ENCODE assay signal across 7 mouse cellular contexts in genomic region chr14:118236886-118237289, GRCm38 (mm10). TPM values are rescaled to one million over a fixed set of nuclear protein-coding genes. Genes with fewer than 3 reads are reported as not detected.
A peak's percentile ranks its signal among the peaks of the same experiment; 100 is the strongest.
DNase-seq lines count a peak whose midpoint lies in the region; ATAC-seq and TF ChIP-seq lines count a peak whose summit lies in the region.

Sox21 (minus strand) TSS chr14:118237030.

- peak within 1 kb of the TSS; percentile 83 for H3K4me3 ChIP-seq in E14TG2a.4 (replicated peaks; ENCODE audit: low read length)
- H3K4me3 ChIP-seq in embryonic facial prominence, embryonic 14.5 days (ENCODE audit: low read depth, low read length) = peak within 1 kb of the TSS; percentile 58
- H3K4me3 ChIP-seq in hindbrain, embryonic 11.5 days (ENCODE audit: low read depth, low read length) = peak within 1 kb of the TSS; percentile 74
- peak within 1 kb of the TSS; percentile 40 for H3K4me3 ChIP-seq in left cerebral cortex, adult 2 months
- H3K4me3 ChIP-seq in stomach, embryonic 14.5 days (ENCODE audit: low read depth, low read length) = peak within 1 kb of the TSS; percentile 52

- H3K27ac ChIP-seq in embryonic facial prominence, embryonic 14.5 days (replicated peaks; ENCODE audit: low read depth, low read length) = peak within 1 kb of the TSS; percentile 63; the same call in 1 of the 2 replicates
- peak within 1 kb of the TSS; percentile 89 for H3K27ac ChIP-seq in hindbrain, embryonic 11.5 days (ENCODE audit: low read depth, low read length)
- H3K27ac ChIP-seq in left cerebral cortex, adult 2 months = peak within 1 kb of the TSS; percentile 28; the same call in 1 of the 2 replicates
- H3K27ac ChIP-seq in stomach, embryonic 14.5 days (ENCODE audit: low read length) = peak within 1 kb of the TSS; percentile 91

- H3K9ac ChIP-seq in embryonic facial prominence, embryonic 14.5 days (ENCODE audit: low read depth, low read length) = peak within 1 kb of the TSS; percentile 60
- peak within 1 kb of the TSS; percentile 87 for H3K9ac ChIP-seq in hindbrain, embryonic 11.5 days (ENCODE audit: low read depth, low read length)
- peak within 1 kb of the TSS; percentile 60 for H3K9ac ChIP-seq in stomach, embryonic 14.5 days (replicated peaks; ENCODE audit: low read depth, low read length)

- intact Hi-C loops in left cerebral cortex, adult 2 months (cut with DNase I) = loop anchor here (1.0 to 5.0 kb wide), 2 partner anchors 150 to 199 kb away; no protein-coding TSS in a partner anchor

- 0 out of 2 replicates have a peak, but pooled peaks cover 4% of the 10 kb centered on the region for H3K36me3 ChIP-seq in E14TG2a.4 (ENCODE audit: insufficient read depth, low read length)
- H3K36me3 ChIP-seq in embryonic facial prominence, embryonic 14.5 days (ENCODE audit: control insufficient read depth, insufficient read depth, low read length) = no peaks in the 10 kb centered on the region
- H3K36me3 ChIP-seq in hindbrain, embryonic 11.5 days (ENCODE audit: control insufficient read depth, insufficient read depth, low read length) = no peaks in the 10 kb centered on the region
- no peaks in the 10 kb centered on the region for H3K36me3 ChIP-seq in stomach, embryonic 14.5 days (ENCODE audit: control insufficient read depth, insufficient read depth, low read length)

- peak; percentile 85 for ATAC-seq in embryonic facial prominence, embryonic 14.5 days (ENCODE audit: low read depth)
- ATAC-seq in hindbrain, embryonic 11.5 days (ENCODE audit: low FRiP score) = peak; percentile 80
- peak; percentile 92 for ATAC-seq in stomach, embryonic 14.5 days (ENCODE audit: insufficient number of reproducible peaks, insufficient read depth, low FRiP score, low read depth)

- H3K4me2 ChIP-seq in embryonic facial prominence, embryonic 14.5 days (ENCODE audit: low read depth, low read length) = peak within 1 kb of the TSS; percentile 92
- peak within 1 kb of the TSS; percentile 87 for H3K4me2 ChIP-seq in hindbrain, embryonic 11.5 days (replicated peaks; ENCODE audit: low read depth, low read length)
- peak within 1 kb of the TSS; percentile 80 for H3K4me2 ChIP-seq in stomach, embryonic 14.5 days (replicated peaks; ENCODE audit: low read depth, low read length)

- H3K4me1 ChIP-seq in E14TG2a.4 (replicated peaks; ENCODE audit: low read depth, low read length) = peaks cover 46% of the 10 kb centered on the region
- no peaks in the 10 kb centered on the region; the same call in 1 of the 2 replicates for H3K4me1 ChIP-seq in embryonic facial prominence, embryonic 14.5 days (ENCODE audit: control insufficient read depth, insufficient read depth, low read length)
- H3K4me1 ChIP-seq in hindbrain, embryonic 11.5 days (replicated peaks; ENCODE audit: control insufficient read depth, insufficient read depth, low read length) = no peaks in the 10 kb centered on the region; the same call in 1 of the 2 replicates
- no peaks in the 10 kb centered on the region for H3K4me1 ChIP-seq in stomach, embryonic 14.5 days (ENCODE audit: control insufficient read depth, insufficient read depth, low read length)

- no peak for TF ChIP-seq CTCF in E14TG2a.4 (conservative IDR thresholded peaks at IDR 0.05; ENCODE audit: low read length)
- TF ChIP-seq CTCF in left cerebral cortex, adult 2 months (IDR thresholded peaks at IDR 0.05) = no peak

- DNase-seq in CD4-positive, CD25-positive, alpha-beta regulatory T cell, adult 2 months (ENCODE audit: low read depth, low spot score) = peak; percentile 40
- peak; percentile 86 for DNase-seq in embryonic facial prominence, embryonic 14.5 days (ENCODE audit: low spot score)
- no peak for DNase-seq in hindbrain, embryonic 11.5 days (ENCODE audit: low spot score)
- peak; percentile 44 to 55 for DNase-seq in left cerebral cortex, adult 2 months (ENCODE audit: extremely low spot score in 1 of 2, low spot score in 2 of 2)
- DNase-seq in lung, postnatal 36 days = peak; percentile 56

- WGBS in embryonic facial prominence, embryonic 14.5 days = 1% methylated on average over 27 of the region's 34 CpGs
- under 1% methylated on average over 32 of the region's 34 CpGs for WGBS in hindbrain, embryonic 11.5 days
- under 1% methylated on average over 33 of the region's 34 CpGs for WGBS in stomach, embryonic 14.5 days

- H3K27me3 ChIP-seq in E14TG2a.4 (ENCODE audit: insufficient read depth, low read length) = peaks cover 63% of the 10 kb centered on the region
- H3K27me3 ChIP-seq in embryonic facial prominence, embryonic 14.5 days (replicated peaks; ENCODE audit: control insufficient read depth, insufficient read depth, low read length) = peaks cover 82% of the 10 kb centered on the region
- H3K27me3 ChIP-seq in hindbrain, embryonic 11.5 days (ENCODE audit: control insufficient read depth, insufficient read depth, low read length) = peaks cover 24% of the 10 kb centered on the region
- peaks cover 33% of the 10 kb centered on the region for H3K27me3 ChIP-seq in stomach, embryonic 14.5 days (ENCODE audit: control insufficient read depth, insufficient read depth, low read length)

- H3K9me3 ChIP-seq in E14TG2a.4 (ENCODE audit: low read length) = no peaks in the 10 kb centered on the region
- no peaks in the 10 kb centered on the region for H3K9me3 ChIP-seq in embryonic facial prominence, embryonic 14.5 days (ENCODE audit: control insufficient read depth, low read length)
- no peaks in the 10 kb centered on the region for H3K9me3 ChIP-seq in hindbrain, embryonic 11.5 days (ENCODE audit: control insufficient read depth, low read length)
- H3K9me3 ChIP-seq in stomach, embryonic 14.5 days (ENCODE audit: control insufficient read depth, low read depth, low read length) = no peaks in the 10 kb centered on the region

RNA-seq across cellular contexts. Expression of gene Sox21, which starts in this region (rescaled TPM):
- 2.2 and 2.7 TPM in 2 replicates for polyA plus RNA-seq in embryonic facial prominence, embryonic 14.5 days (2014; fragmentation: Nextera tagmentation; extraction: Ambion mirVana)
- 10.7 and 12.6 TPM in 2 replicates for polyA plus RNA-seq in hindbrain, embryonic 11.5 days (2014; fragmentation: Nextera tagmentation; extraction: Ambion mirVana)
- 10 to 100 TPM in 1 of 2 experiments, 1 to 10 TPM in 1; 10.0 to 10.6 TPM for total RNA-seq in left cerebral cortex, adult 2 months (2021)
- 9.3 and 11.8 TPM in 2 replicates for polyA plus RNA-seq in stomach, embryonic 14.5 days (2014; fragmentation: Nextera tagmentation; extraction: Ambion mirVana)

Comparison
In these comparisons a context has a peak if more than half of its experiments do, and no peak if none do; other contexts are left out.
1. H3K27ac ChIP-seq: peak in every context shown above with its lines; median percentile 91 in stomach, embryonic 14.5 days; 89 in hindbrain, embryonic 11.5 days; 63 in embryonic facial prominence, embryonic 14.5 days; 28 in left cerebral cortex, adult 2 months.